Mouse (Mus musculus): ENCODE measurements around the gene Cnot3.

GRCm38 (mm10) chr7:3658578-3658977, 13.5 kb downstream of the Cnot3 start:
- TF ChIP-seq USF1 (IDR thresholded peaks at IDR 0.05; ENCODE audit: low read depth) (no peak), MAX (IDR thresholded peaks at IDR 0.05) (no peak), CTCF (IDR thresholded peaks at IDR 0.05; ENCODE audit: control insufficient read depth, insufficient read depth, insufficient read length) (no peak)

All from C2C12 (cell line).